In genomic region chr2:171985813-171986572, GRCm38 (mm10) we compare ENCODE assay signal across 31 mouse cellular contexts. TPM values are rescaled to one million over a fixed set of nuclear protein-coding genes. Genes with fewer than 3 reads are reported as not detected.
DNase-seq lines count a peak whose midpoint lies in the region; ATAC-seq lines count a peak whose summit lies in the region.
"Had no signal": no experiment of that assay in that cellular context is flagged by ENCODE, and none has a peak within 500 bp of the region (broad histone marks: within the 10 kb centered on the region; RNA-seq: fewer than 3 reads in every experiment).

No protein-coding gene starts in this region.

- ATAC-seq in megakaryocyte, adult 5-6 weeks (ENCODE audit: poor library complexity, severe bottlenecking): no peak
- ATAC-seq: forebrain, embryonic 13.5 days; forebrain, embryonic 16.5 days; hindbrain, postnatal 0 days; inflammation-experienced regulatory T-cells, adult 6 months had no signal

- no peak overlapping the region for H3K27ac ChIP-seq in embryonic facial prominence, embryonic 10.5 days (replicated peaks)
- H3K27ac ChIP-seq: embryonic facial prominence, embryonic 13.5 days; forebrain, embryonic 13.5 days; heart, embryonic 15.5 days; hindbrain, embryonic 14.5 days; hindbrain, postnatal 0 days had no signal

- H3K4me3 ChIP-seq in megakaryocyte, embryonic 14.5 days (replicated peaks): peak overlapping the region; percentile 46
- no peak overlapping the region for H3K4me3 ChIP-seq in embryonic facial prominence, embryonic 10.5 days
- H3K4me3 ChIP-seq: embryonic facial prominence, embryonic 13.5 days; erythroblast, embryonic 14.5 days; forebrain, embryonic 13.5 days; heart, embryonic 12.5 days; heart, embryonic 15.5 days had no signal

- H3K9me3 ChIP-seq in megakaryocyte, embryonic 14.5 days: peaks cover 95% of the 10 kb centered on the region
- H3K9me3 ChIP-seq in embryonic facial prominence, embryonic 10.5 days: no peaks in the 10 kb centered on the region
- H3K9me3 ChIP-seq: embryonic facial prominence, embryonic 13.5 days; forebrain, embryonic 13.5 days; heart, embryonic 12.5 days; heart, embryonic 15.5 days had no signal

- WGBS in embryonic facial prominence, embryonic 10.5 days: 9% methylated on average over 8 of the region's 8 CpGs

- peak; percentile 9 for DNase-seq in retina, postnatal 1 day
- DNase-seq in retina, embryonic 14.5 days (ENCODE audit: low spot score): no peak
- DNase-seq in ZHBTc4 (ENCODE audit: low read depth, low spot score): peak; percentile 84
- DNase-seq in embryonic facial prominence, embryonic 10.5 days (ENCODE audit: low spot score): no peak
- no peak for DNase-seq in right cerebral cortex, adult 18-20 months
- DNase-seq: adrenal gland, adult 2 months; adrenal gland, postnatal 14 days; B cell, adult 2 months; cerebellum, adult 11 months; cerebellum, adult 2 months; cerebellum, adult 9-11 months; cerebellum, postnatal 25 days; gastrocnemius, postnatal 25 days; heart, adult 18-20 months; heart, postnatal 10 days; heart, postnatal 36 days had no signal

- no peaks in the 10 kb centered on the region for H3K4me1 ChIP-seq in megakaryocyte, embryonic 14.5 days
- H3K4me1 ChIP-seq in embryonic facial prominence, embryonic 10.5 days: peaks cover 19% of the 10 kb centered on the region
- H3K4me1 ChIP-seq: embryonic facial prominence, embryonic 13.5 days; heart, embryonic 12.5 days; heart, embryonic 15.5 days had no signal

- no peaks in the 10 kb centered on the region for H3K36me3 ChIP-seq in megakaryocyte, embryonic 14.5 days (replicated peaks; ENCODE audit: low read length)
- H3K36me3 ChIP-seq in embryonic facial prominence, embryonic 10.5 days (replicated peaks): no peaks in the 10 kb centered on the region
- H3K36me3 ChIP-seq: embryonic facial prominence, embryonic 13.5 days; heart, embryonic 12.5 days; heart, embryonic 15.5 days had no signal

- H3K27me3 ChIP-seq in megakaryocyte, embryonic 14.5 days (replicated peaks): no peaks in the 10 kb centered on the region
- peaks cover 14% of the 10 kb centered on the region; the same call in 1 of the 2 replicates for H3K27me3 ChIP-seq in embryonic facial prominence, embryonic 10.5 days (replicated peaks; ENCODE audit: low read depth, poor library complexity, severe bottlenecking)
- H3K27me3 ChIP-seq: CH12.LX; forebrain, embryonic 13.5 days; heart, embryonic 12.5 days; heart, embryonic 15.5 days had no signal

RNA-seq across cellular contexts. Expression of gene Cbln4, which starts 57.3 kb away (rescaled TPM):
- not detected in 2 replicates for polyA plus RNA-seq in megakaryocyte, embryonic 14.5 days (2012; ENCODE audit: insufficient read depth, low replicate concordance)
- total RNA-seq in megakaryocyte, adult 5-6 weeks (2015): not detected in 2 replicates
- not detected in 2 replicates for total RNA-seq in megakaryocyte, adult 5-6 weeks (2017)
- 0.28 and 0.44 TPM in 2 replicates for polyA plus RNA-seq in embryonic facial prominence, embryonic 10.5 days (2016; fragmentation: Nextera tagmentation; extraction: Ambion mirVana)
- total RNA-seq: adrenal gland, adult 2 months; adrenal gland, postnatal 14 days; CH12.LX; common myeloid progenitor, adult 5-6 weeks; gastrocnemius, adult 8-10 months; gastrocnemius, postnatal 25 days; heart, adult 18-20 months; heart, postnatal 10 days; heart, postnatal 36 days had no signal
- polyA plus RNA-seq: adrenal gland, adult 2 months; gonadal fat pad, adult 2 months had no signal

Comparison
In these comparisons a context has a peak if more than half of its experiments do, and no peak if none do; other contexts are left out.
1. DNase-seq: peak in retina, postnatal 1 day (single experiment) and ZHBTc4 (single experiment); none in retina, embryonic 14.5 days (single experiment), embryonic facial prominence, embryonic 10.5 days (single experiment) and right cerebral cortex, adult 18-20 months (single experiment).